Mouse (Mus musculus): ENCODE results near the gene Gm13889.

The Gm13889 gene

DNA sequence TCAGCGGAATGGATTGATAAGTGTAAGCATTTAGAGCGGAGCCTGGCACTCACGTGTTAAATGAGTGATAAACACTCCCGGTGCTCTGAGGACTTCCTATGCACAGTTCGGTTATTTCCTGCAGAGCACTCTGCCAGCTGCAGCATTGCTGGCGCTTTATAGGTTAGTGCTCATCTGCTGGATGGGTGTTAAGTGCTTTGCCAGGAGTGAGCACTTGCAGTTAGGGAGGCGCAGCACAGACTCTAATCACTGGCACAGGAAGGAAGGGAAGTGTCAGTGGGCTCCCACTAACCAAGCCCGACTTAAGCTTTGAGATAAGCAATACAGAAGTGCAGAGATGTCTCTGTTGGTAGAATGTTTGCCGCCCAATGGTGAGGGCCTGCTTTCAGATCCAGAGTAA is 18.5 kb downstream of the Gm13889 start:
- TF ChIP-seq GATA4 (IDR thresholded peaks at IDR 0.05; ENCODE audit: insufficient replicate concordance, low read length) = no peak; the same call in 1 of the 2 replicates

DNA sequence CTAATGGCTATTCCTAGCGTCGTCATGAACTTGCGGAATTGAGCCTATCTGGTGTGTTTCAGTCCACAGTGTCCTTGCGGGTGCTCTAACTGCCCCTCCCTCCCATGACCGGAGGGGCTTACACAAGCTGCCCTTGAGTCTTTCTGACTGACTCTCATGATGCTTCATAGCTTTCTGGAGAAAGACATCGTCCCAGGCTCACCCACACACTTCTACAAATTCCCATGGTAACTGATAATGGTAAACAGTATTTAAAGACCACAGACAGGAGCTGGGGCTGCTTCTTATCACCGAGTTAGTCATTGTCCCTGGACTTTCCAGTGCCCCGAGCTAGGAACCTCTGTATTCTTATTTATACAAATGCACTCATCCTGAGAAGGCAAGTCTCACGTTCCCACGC is 28.1 kb downstream of the Gm13889 start:
- TF ChIP-seq GATA4 (IDR thresholded peaks at IDR 0.05; ENCODE audit: insufficient replicate concordance, low read length) = no peak

DNA sequence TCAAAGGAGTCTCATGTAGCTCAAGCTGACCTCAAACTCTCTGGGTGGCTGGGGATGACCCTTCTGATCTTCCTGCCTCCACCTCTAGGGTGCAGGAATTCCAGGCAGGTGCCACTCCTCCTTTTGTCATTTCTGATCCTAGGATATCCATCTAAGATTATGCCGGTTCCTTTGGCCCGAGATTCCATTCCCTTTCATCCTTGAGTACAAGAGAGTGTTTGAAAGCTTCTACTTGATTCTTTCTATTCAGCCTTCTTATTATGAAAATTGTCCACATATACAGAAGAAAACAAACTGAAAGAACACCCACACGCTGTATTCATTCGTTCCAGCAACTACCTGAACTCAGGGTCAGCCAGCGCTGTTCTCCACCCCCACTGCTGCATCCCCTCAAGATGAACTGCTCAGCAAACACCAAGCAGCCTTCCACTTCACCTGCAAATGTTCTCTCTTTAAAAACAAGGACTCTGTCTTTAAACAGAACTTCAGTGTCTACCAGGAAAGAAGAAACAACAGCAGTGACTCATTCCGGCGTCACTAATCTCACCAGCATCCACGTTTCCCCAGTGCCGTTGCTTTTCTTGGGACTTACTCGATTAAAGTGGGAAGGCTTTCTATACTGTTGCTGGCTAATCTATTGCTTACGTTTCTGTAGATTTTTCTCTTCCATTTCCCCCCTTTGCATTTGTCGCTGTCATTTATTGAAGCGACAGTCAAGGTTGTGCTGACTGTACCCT is 29.1 kb downstream of the Gm13889 start:
- no peak for TF ChIP-seq GATA4 (IDR thresholded peaks at IDR 0.05; ENCODE audit: insufficient replicate concordance, low read length)

DNA sequence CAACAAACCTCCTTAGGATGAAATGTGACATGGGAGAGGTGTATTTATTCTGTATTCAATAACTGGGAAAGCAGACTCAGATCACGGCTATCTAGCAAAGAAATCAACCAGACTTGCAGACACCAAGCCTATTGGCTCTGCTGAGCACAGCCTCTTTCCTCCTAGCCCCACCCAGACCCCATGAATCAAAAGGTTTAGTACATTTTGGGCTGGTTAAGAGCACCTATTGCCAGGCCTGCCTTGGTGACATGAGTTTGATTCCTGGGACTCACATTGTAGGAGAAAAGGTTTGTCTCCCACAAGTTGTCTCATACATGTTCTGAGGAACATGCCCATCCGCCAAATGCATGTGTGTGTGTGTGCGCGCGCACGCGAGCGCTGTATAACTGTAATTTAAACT is 30.9 kb downstream of the Gm13889 start:
- no peak for TF ChIP-seq GATA4 (IDR thresholded peaks at IDR 0.05; ENCODE audit: insufficient replicate concordance, low read length)

DNA sequence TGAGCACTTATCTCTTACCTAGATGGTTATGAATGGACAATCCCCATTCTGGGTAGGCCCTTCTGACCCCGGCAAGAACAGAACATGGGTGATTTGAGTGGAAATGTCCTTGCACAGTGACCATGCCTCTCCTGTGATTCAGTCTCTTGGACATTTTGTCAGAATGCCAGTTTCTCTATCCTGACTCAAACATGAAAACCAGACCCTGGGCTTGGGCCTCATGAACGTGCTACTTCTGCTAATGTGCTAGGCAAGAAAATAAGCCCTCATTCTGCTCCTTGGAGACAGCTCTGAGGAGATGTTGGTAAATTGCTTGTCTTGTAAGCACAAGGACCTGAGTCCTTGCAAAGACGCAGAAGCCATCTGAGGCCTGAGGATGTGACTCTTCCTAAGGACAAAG is 37.9 kb downstream of the Gm13889 start:
- TF ChIP-seq GATA4 (IDR thresholded peaks at IDR 0.05; ENCODE audit: insufficient replicate concordance, low read length) = no peak

DNA sequence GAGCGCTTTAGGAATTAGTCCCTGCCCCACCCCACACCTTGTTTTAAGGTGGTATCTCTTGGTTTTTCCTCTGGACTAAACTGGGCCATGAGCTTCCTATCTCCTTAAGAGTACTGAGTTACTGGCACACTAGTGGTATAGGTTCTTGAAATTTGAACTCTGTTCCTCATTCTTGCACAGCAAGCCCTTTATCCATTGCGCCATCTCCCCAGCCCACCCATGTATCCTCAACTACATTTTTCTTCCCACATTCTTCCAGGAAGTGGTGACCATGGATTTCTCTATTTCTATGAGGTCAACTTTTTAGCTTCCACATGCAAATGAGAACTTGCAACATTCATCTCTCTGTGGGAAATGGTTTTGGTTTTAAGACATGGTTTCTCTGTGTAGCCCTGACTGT is 43.4 kb downstream of the Gm13889 start:
- no peak for TF ChIP-seq GATA4 (IDR thresholded peaks at IDR 0.05; ENCODE audit: insufficient replicate concordance, low read length)

DNA sequence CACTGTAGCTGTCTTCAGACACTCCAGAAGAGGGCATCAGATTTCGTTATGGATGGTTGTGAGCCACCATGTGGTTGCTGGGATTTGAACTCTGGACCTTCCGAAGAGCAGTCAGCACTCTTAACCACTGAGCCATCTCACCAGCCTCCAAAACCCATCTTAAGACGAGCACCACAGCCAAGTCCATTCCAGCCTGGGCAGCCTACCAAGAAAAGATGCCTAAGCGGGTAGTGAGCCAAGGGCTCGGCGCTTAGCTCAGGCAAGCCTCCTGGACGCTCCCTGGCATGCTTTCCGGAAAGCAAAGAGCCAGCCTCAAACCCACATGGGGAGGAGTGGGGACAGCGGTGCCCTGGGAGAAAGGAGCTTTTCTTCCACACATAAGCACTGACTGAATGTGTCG is 45.1 kb downstream of the Gm13889 start:
- no peak for TF ChIP-seq GATA4 (IDR thresholded peaks at IDR 0.05; ENCODE audit: insufficient replicate concordance, low read length)

DNA sequence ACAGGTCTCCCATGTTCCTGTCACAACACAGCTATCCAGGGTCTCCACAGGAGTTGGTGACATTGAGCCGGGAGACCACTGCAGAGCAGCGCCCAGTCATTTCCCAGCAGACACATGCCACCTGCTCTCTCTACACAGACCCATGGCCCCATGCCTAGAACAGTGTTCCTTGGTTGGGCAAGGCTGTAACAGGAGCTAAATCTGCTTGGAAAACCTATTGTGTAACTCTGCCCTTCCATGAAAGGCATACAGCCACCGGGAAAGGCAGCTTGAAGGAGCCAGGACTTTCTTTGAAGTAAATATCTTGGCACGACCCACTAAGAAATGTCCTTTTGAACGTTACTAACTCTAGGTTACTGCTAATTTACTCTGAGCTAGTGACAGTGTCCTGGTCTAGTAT is 47.3 kb downstream of the Gm13889 start:
- no peak for TF ChIP-seq GATA4 (IDR thresholded peaks at IDR 0.05; ENCODE audit: insufficient replicate concordance, low read length)

DNA sequence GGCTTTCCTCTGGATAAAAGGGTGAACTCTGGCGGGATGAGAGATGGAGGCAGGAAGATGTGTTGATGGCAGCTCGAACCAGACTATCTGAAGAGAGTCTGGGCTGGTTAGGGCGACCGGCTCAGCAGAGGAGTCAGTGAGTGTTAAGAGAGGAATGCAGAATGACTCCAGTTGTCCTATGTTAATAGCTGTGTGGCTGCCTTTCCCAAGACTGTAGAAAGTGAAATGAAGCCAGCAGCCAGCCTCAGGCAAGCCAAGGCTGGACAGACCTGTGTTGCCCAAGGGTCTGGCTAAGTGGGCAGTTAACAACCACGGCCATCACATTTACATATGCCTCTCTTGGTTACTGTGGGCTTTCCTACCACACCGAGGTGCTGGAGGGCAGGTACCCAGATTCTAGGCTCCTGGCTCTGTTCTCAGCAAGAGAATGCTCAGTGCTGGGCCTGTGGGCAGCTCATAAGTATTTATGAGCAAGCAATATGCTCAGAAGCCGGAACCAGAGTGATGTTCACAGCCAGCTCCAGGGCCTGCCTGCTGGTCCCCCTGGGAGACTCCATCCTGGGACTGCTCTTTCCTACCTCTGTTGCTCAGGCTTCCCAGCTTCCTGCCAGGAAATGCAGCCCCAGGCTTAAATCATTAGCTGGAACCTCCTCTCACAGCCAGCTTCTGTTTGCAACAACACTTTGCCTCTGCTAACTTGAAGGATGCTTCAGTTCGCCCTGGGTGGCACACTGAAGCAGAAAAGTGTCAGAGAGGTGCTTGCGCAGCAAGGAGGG is 49.3 kb downstream of the Gm13889 start:
- no peak for TF ChIP-seq GATA4 (IDR thresholded peaks at IDR 0.05; ENCODE audit: insufficient replicate concordance, low read length)

DNA sequence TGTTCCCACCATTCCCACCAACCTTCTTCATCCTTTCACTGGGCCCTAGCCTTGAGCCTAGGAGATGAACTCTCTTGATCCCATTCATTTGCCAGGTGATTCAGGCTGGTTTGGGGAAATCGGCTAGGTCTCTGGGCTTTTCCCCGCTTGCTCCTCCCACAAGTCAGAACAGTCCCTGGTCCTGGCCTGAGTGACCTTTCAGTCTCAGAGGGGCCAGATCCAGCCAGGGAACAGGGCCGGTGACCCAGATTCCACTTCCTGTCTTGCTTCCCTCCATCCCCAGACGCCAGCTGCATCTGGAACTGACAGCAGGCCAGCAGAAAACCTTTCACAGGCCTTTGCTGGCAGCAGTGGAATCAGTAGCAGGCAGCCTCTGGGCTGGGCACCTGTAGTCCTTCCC is 50.7 kb downstream of the Gm13889 start:
- TF ChIP-seq GATA4 (IDR thresholded peaks at IDR 0.05; ENCODE audit: insufficient replicate concordance, low read length) = no peak

Data from liver, adult (tissue).